Mouse (Mus musculus) CD4-positive naive resting alpha-beta T cell, adult 76 days (primary cell): ENCODE measurements around the gene Timeless. TPM values are rescaled to one million over a fixed set of nuclear protein-coding genes. Genes with fewer than 3 reads are reported as not detected.

Experiments used
- total RNA-seq: library from RNA; stranded (reverse); gene quantifications from one replicate; pipeline ENCODE4 v1.2.4, GENCODE M21; 2023

Timeless gene
- total RNA-seq = 25.4 TPM

GRCm38 (mm10) chr10:128231697-128232419, at the start of gene Timeless:
Timeless (plus strand) TSS chr10:128232065.

GRCm38 (mm10) chr10:128194024-128194550, 37.8 kb upstream of the Timeless start, which contains the start of gene Gls2:
Gls2 (plus strand) TSS chr10:128194457.

DNA sequence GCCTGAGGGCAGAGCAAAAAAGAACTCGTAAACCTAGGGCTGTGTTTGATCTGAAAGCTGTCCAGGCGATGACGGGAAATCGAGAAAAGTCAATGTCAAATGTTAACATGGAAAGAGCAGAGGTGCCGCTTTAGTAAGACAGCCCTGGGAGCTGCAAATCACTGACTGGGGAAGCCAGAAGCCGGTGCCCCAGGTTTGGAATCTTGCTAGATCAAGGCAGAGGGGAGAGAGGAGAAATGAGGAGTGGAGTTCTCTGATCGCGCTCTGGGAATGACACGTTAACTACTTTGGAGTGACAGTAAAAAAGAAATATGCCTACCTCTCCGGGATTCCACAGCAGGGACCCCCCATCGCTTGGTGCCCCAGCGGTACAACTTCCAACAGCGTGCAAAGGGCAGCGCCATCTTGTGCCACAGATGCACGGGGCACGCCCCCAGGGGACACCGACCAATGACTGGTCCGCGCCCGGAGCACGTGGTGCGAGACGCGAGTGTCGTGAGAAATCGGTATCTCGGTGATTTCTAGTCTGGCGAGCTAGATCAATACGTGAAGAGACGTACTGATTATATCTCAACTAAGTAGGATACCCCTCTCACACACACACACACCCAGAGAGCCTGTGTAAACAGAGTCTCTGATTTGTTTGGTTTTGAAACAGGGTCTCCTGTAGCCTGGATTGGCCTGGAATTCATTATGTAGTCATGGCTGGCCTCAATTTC, 20.3 kb upstream of the Timeless start, which contains the start of gene Spryd4:
TSS of gene Spryd4 (minus strand) at position 418 of the 719 bp plus-strand sequence.

DNA sequence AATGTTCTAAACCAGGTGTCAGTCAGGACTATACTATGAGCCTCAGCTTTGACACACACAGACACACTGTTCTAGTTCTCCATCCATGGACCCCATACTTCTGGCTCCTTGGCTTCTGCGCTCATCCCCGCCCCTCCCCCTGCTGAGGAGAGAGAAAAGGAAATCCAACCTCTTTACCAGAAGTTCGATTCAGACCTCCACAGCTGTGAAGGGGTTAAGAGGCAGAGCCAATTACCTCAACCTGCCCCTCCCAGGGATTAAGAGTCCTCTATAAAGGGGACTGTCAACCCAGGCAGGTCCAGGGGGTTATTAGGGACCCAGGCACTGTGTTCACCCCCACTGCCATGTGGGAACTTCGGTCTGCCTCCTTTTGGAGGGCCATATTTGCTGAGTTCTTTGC, 6.3 kb upstream of the Timeless start, which contains the start of gene Mip:
TSS of gene Mip (plus strand) at position 301 of the 400 bp plus-strand sequence.

DNA sequence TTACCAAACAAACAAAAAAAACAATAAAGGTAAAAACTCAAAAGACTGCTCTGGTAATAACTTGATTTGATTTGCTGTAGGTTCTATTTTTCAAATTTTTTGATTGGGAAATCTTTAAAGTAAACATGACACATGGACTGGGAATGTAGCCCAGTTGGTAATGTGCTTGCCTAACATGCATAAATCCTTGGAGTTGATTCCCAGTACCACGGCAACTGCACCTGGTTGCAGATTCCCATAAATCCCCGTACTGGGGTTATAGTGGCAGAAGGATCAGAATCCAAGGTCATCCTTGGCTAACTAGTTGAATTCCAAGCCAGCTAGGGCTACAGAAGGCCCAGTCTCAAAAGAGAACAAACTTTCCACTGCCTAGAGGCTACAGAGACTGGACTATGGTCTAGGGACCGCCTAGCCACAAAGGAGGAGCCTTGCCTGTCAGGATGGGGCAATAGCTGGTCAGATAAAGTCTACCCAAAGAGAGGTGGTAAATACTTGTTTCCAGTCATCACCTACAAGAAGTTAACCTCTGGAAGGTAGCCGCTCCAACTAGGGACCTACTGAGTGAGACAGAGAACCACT, 21.9 kb downstream of the Timeless start, which contains the start of gene Apon:
TSS of gene Apon (plus strand) at position 420 of the 579 bp plus-strand sequence.

GRCm38 (mm10) chr10:128268371-128268770, 36.5 kb downstream of the Timeless start, which contains the start of gene Apof:
Apof (plus strand) TSS chr10:128268671.

DNA sequence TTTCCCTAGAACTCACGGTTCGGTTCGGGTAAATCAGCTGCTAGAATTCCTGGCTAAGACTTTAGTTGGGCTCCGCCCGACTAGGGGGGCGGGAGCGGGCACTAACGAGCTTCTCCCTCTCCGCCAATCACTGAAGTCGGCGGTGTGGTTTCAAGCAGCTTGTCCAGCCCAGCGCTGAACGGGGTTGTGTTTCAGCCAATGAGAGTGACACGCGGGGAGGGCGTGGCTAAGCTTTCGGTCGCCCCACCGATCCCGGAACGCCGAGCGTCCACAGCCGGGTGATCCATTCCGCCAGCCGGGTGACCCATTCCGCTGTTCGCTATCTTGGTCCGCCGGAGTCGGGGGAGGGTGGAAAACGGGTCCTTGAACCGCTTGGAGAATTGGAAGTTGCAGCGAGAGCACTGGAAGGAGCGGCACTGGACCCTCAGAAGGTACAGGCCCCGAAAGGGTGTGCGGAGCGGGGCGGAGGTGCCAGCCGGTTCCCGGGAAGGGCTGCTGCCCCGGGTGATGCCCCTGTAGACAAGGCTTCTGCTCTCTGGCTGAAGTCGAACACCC, 38.5 kb downstream of the Timeless start, which contains the start of gene Stat2:
TSS of gene Stat2 (plus strand) at position 273 of the 555 bp plus-strand sequence.

GRCm38 (mm10) chr10:128298702-128299171, 66.9 kb downstream of the Timeless start, which contains the start of gene Il23a:
Il23a (minus strand) TSS chr10:128298752.

Other genes starting within 250 kb of the Timeless start
- not detected for gene Hsd17b6, start 224.5 kb upstream of the Timeless start, total RNA-seq
- gene Prim1, start 216.9 kb upstream of the Timeless start, total RNA-seq = 13.0 TPM
- gene Naca, start 196.5 kb upstream of the Timeless start, total RNA-seq = 750 TPM
- gene Ptges3, start 173.1 kb upstream of the Timeless start, total RNA-seq = 132 TPM
- gene Atp5b, start 148.8 kb upstream of the Timeless start, total RNA-seq = 633 TPM
- 108 TPM for gene Baz2a, start 140.5 kb upstream of the Timeless start, total RNA-seq
- 36.0 TPM for gene Rbms2, start 51.8 kb upstream of the Timeless start, total RNA-seq
- 2.0 TPM for gene Gls2, start 37.6 kb upstream of the Timeless start, total RNA-seq
- 19.9 TPM for gene Spryd4, start 20.3 kb upstream of the Timeless start, total RNA-seq
- not detected for gene Mip, start 6.2 kb upstream of the Timeless start, total RNA-seq
- 0.56 TPM for gene Apon, start 22.0 kb downstream of the Timeless start, total RNA-seq
- gene Apof, start 36.6 kb downstream of the Timeless start, total RNA-seq = not detected
- 60.8 TPM for gene Stat2, start 38.5 kb downstream of the Timeless start, total RNA-seq
- not detected for gene Il23a, start 66.7 kb downstream of the Timeless start, total RNA-seq
- gene Pan2, start 71.3 kb downstream of the Timeless start, total RNA-seq = 43.5 TPM
- gene Cnpy2, start 90.4 kb downstream of the Timeless start, total RNA-seq = 26.1 TPM
- gene Cs, start 105.7 kb downstream of the Timeless start, total RNA-seq = 81.9 TPM
- gene Coq10a, start 136.9 kb downstream of the Timeless start, total RNA-seq = 27.4 TPM
- 49.6 TPM for gene Ankrd52, start 145.1 kb downstream of the Timeless start, total RNA-seq
- not detected for gene Slc39a5, start 169.2 kb downstream of the Timeless start, total RNA-seq
- 42.4 TPM for gene Nabp2, start 179.4 kb downstream of the Timeless start, total RNA-seq
- gene Rnf41, start 179.6 kb downstream of the Timeless start, total RNA-seq = 26.1 TPM
- 112 TPM for gene Smarcc2, start 227.2 kb downstream of the Timeless start, total RNA-seq